Mouse (Mus musculus) lung, postnatal 25 days (tissue): ENCODE data around the gene Atl1.

Experiments used
- DNase-seq: peaks from one replicate; pipeline ENCODE4 v3.0.0; 2022; ENCODE audit warnings: low spot score

Atl1 gene

DNA sequence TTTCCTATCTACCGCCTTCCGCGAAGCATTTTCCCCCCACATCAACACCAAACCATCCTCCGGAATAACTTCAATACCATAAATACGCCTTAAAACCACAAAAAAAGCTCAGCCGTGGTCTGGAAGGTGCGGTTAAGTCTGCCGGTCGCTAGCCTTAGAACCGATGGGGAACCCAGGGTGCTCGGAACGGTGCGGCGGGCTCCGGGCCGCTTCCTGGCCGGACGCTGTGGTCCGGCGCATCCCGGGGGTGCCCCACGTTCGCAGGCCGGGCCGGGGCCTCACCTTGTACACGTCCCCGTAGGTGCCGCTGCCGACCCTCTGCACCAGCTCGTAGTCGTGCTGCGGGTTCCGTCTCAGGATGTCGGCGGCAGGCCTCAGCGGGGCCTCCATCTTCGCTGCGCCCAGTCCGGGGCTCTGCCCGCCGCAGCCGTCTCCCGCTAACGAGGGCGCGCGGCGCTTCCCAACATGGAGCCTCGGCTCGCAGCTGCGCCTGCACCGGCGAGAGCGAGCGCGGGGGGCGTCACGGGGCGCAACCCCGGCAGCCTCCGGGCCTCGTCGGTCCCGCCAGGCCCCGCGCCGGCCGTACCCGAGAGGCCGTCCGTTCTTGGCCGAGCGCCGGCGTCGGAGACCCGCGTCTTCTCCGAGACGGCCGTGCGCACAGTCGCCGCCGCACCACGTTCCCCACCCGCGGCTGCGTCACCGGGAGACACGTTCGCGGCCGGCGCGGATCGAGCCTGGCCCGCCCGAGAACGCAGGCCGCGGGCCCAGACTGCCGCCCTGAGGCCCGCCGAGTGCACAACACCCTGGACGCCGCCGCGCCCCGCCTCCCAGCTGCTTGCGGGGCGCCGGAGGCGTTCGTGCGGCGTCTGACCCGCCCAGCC lies at the start of gene Atl1, which contains the start of gene Map4k5:
Gene Atl1 (plus strand): TSS at position 244 of the 881 bp plus-strand sequence.
Gene Map4k5 (minus strand): TSS at position 830 of the 881 bp plus-strand sequence.
- peak; percentile 88 for DNase-seq

DNA sequence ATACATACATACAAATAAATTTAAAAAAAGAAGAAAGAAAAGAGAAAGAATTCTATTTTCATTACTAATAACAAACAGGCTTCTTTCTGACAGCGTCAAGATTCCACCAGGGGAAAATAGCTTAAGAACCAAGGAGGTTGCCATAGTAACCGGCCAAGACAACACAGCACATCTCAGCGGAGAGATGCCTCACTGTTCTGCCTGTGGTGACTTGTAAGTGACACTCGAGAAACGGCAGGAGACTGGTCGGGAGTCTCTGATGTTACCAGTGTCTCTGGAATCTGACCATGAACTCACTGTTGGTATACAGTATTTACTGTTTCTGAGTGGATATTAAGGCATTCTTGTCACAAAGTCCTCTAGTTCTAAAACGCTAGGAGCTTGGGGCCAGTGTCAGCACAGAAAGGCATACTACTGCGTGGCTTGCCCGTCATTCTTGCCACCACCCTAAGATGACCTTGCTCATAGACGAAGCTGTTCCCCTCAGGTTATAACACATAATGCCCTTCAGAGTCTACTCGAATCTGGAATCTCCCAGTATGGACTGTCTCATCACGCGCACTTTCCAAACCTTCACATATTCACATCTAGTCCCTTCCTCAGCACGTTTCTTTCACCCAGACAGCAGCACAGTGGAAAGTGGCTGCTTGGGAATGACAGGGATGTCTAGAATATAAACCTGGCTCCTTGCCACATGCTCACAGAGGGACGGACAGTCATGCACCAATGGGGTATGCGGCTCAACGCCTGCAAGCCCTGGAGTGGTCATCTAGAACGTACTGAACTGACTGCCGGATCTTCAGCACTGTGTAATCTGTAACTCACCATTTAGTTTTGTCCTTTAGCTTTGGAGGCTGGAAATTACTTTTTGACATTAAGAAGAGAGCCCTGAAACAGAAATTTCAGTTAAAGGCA lies 48.6 kb upstream of the Atl1 start:
- DNase-seq = no peak

DNA sequence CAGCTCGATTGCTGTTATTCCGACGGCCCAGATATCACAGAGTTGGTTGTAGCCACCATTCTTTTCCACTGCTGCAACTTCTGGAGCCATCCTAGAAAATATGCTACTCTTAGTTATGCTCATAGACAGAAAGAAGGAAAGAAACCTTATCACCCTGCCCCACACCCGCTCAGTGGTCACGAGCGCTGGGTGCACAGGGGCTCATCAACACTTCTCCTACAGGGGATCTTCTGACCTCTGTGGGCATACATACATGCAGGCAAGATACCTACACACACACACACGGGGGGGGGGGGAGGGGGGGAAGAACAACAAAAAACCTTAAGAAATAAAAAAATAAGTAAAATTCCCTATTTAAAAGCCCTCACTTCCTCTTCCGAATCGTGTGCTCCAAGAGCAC lies 46.7 kb upstream of the Atl1 start:
- DNase-seq = no peak

DNA sequence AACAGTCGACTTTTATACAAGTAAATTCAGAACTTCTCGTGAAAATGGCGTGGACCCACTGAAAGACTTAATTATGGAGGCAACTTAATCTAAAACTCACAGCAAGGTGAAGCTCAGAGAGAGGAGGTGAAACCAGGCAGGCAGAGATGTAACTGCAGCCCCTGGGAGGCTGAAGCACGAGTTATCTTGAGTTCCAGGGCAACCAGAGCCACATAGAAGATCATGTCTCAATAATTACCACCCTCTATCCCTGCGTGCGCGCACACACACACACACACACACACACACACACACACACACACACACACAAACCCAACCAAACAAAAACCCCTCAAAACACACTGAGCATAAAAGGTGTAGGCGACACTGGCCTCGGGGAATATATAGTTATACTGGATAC lies 45.9 kb upstream of the Atl1 start:
- DNase-seq = no peak

DNA sequence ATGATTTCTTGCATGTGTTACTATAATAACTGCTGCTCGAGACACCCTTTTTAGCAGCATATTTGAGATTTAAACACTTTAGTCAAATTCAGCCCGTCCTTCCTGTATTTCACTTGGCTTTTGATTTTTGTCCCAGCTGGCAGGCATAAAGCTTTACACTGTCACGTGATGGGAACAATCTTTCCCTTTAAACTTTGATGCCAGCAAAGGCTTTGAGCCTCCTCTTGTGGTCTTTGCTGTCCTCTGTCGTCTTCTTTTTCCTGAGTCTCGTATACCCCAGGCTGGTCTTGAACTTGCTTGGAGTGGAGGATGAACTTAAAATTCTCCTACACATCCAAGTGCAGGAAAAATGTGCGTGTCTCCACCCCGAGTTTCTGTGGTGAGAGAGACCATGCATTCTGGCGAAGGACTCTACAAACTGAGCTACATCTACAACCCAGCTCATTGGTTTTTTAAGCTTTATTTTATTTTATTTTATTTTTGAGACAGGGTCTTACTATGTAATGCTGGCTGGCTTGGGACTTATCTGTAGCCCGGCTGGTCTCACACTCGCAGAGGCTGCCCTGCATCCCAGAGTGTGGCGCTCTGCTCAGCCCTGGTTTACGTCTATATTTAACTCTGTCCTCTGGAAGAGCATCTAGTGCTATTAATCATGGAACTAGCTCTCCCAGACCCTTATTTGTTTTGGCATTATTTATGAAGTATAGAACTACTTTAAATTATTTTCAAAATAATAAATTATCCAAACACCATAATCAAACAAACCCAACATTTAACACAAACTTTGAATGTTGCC lies 44.1 kb upstream of the Atl1 start:
- no peak for DNase-seq

DNA sequence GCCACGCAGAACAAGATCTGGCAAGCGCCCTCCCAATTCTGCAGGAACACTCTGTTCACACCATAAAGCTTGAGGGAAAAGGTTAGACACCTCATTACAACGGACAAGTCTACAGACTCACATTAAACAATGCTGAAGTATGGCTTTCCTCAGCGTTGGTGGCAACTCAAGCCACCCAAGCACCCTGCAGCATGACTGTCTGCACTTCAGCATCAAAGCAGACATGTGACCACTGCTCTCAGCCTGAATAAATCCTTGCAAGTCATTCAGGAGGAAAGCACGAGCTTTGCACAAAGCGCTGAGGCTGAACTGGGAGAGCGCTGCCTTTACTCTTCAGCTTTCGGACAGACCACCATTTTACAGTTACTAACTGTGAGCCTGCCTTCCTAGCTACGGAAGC lies 40.1 kb upstream of the Atl1 start:
- no peak for DNase-seq

DNA sequence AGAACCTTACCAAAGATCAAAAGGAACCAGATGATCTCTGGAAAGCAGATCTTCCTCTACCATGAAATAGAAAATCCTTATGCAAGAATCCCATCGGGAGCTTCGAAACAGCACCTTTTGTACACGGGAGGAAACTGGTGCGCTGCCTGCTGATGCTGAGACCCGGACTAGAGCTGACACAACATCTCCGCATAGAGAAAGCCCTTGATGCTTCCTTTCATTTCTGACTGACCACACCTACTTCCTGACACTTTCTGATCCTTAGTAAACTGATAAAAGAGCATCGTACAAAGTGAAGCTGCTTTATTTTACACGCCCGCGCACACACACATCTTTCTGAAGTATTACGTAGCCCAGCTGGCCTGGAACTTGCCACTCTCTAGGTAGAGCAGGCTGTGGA lies 39.0 kb upstream of the Atl1 start:
- no peak for DNase-seq

DNA sequence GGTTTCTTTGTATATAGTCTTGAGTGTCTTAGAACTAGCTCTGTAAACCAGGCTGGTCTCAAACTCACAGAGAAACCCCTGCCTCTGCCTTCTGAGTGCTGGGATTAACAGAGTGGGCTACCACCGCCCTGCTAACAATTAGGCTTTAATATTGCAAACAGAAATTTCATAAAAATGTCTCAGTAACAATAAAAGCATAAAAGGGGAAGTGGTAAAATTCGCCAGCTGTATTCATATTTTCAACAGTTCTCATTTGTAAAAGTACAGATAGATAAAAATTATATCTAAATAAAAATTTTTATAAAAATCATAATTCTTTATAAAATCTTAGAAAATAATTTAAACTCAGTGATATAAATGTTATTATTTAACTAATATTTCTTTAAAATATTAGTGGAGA lies 38.5 kb upstream of the Atl1 start:
- no peak for DNase-seq

DNA sequence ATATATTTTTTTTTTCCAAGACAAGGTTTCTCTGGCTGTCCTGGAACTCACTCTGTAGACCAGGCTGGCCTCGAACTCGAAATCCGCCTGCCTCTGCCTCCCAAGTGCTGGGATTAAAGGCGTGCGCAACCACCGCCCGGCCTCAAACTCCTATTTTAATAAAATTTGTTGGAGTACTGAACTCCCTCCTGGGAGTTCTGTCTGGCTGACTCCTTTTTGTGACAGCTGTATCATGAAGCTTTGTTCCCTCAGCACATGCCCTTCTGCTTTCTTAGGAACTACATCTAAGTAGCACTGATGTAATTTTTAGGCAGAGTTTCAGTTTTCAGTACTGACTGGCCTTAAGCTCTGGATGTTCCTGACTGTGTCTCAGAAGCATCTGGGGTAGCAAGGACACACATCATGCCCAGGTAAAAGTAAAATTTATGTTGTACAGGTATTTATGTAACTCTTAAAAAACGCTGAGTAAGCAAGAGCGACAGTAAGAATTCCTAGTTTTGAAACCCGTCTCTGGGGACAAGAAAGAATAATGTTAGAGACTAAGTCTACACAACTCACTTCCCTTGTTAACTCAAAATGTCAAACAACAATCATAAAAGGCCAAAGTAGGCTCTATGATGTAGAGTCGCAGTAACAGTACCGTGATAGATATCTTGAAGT lies 36.6 kb upstream of the Atl1 start:
- DNase-seq = no peak

DNA sequence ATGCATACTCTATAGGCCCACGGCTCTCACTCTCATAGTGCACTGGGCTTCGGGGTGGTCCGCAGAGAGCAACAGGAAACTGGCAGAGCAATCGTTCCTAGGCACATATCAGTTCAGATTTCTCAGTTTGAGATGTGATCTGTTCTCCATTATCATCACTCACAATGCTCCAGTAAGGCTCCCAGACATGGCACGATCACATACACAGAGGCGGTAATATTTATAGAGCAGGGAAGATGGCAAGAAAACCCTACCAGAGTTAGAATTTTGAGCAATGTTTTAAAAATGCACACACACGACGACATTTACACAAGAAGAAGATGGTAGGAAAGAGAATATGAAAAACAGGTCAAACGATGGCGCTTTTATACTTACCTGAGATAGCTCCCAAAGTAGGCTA lies 36.0 kb upstream of the Atl1 start:
- DNase-seq = no peak

DNA sequence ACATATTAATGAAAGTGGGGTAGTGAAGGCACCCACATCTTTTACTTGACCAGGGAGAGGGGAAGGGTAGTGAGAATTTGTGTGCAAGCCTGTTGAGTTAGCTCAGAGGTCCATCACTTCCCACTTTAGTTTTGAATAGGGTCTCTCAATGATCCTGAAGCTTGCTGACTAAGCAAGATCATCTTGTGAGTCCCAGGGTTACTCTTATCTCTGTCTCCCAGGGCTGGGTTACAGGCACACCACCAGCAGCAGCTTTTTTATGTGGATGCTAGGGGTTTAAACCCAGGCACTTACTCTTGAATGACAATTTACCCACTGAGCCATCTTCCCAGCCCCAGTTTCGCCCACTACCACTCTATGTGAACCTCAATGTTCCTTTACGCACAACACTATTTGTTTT lies 34.8 kb upstream of the Atl1 start:
- no peak for DNase-seq

DNA sequence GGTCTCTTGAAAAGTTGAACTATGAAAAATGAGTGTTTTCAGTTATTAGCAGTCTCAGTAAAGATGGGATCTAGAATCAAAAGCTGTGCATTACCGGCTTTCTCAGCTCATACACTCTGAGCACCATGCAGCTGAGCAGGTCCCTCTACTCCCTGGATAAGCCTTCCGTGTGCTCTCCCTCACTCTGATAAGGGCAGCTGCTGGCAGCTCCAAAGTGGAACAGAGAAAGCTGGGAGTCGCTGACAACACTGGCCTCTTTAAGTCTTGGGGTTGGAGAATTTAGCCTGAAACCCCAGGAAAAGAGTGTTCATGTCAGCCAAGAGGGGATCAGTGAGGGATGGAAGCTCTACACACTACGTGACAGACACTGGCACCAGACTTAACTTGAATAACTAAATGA lies 33.6 kb upstream of the Atl1 start:
- DNase-seq = no peak

DNA sequence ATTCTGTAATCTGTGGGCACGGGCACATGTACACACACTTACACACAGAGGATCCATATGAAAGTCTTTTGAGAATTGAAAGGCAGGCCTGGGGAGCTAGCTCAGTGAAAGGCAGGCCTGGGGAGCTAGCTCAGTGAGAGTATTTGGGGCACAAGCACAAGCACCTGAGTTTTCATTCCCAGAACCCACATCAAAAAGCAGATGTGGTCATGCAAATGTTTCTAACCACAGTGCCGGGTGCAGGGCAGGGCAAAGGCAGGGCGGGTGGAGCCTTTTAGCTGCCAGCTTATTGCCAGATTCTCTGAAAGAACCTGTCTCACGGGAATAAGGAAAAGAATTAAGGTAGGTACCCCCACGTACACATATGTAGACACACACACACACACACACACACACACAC lies 28.9 kb upstream of the Atl1 start:
- no peak for DNase-seq

DNA sequence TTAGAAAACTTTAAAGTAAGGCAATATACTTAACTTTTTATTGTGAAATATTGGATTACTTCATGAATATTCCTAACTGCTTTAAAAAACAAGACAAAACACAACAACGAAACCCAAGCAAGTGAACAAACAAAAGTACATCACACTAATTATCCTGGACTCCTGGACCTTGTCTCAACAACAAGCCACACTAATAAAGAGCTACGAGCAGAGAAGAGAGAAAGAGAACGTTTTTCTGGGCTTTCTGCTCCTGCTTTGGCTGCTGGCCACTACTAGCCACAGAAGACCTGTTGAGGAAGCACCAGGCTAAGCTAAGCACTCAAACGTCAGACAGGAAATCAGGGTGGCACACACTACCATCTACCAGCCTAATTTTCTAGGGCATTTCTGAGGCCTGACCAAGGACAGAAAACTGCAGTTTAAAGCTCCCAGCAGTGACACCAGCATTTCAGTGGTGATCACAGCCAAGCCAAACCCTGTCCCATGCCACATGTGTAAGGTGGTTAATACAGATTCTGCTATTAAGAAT lies 28.2 kb upstream of the Atl1 start:
- DNase-seq = no peak

DNA sequence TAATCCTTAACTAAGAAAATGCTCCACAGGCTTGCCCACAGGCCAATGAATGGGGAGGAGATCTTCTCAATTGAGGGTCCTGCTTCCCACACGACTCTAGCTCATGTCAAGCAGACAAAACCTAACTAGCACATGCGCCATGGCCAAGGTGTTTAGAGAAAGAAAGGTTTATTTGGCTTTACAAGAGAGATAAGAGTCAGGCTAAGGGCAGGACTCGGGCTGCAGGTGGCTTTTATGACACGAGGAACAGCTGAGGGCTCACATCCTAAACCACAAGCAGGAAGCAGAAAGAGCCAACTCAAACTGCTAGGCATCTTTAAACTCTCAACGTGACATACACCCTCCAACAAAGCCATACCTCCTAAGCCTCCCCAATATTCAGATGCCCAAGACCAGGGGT lies 25.1 kb upstream of the Atl1 start:
- DNase-seq = no peak

DNA sequence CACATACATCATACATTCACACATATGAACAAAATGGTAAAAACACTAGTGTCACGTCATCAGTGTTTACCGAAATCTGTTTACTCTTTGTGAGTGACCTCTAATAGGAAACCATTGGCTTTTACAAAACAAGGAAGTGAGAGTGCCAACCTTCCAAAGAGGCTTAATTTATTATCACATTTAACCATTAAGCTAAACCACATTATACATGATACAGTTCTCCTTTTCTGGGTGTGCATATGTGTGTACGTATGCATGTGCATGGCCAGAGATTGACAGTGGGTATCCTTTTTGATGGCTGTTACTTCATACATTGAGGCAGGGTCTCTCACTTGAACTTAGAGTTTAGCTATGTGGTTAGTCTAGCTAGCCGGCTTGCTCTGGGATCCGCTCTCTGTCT lies 20.8 kb upstream of the Atl1 start:
- DNase-seq = no peak

DNA sequence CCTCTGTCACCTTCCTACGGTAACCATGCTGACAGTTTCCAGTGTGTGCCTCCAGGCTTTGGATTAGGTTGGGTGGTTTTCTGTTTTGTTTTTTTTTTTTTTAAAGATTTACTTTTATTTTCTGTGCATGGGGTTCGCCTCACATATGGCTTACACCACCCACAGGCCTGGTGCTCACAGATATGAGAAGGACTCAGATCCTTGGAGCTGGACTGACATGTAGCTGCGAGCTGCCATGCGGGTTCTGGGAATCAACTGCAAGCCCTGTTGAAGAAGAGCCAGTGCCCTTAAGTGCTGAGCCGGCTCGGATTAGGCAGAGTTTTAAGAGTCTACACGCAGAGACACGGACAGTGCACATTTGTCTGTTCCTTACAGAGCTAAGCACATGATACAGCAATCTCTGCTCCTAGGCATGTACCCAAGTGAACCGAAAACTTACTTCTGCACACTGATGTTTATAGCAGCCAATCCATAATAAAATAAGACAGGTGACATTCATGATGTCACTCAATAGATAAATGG lies 14.5 kb upstream of the Atl1 start:
- no peak for DNase-seq

DNA sequence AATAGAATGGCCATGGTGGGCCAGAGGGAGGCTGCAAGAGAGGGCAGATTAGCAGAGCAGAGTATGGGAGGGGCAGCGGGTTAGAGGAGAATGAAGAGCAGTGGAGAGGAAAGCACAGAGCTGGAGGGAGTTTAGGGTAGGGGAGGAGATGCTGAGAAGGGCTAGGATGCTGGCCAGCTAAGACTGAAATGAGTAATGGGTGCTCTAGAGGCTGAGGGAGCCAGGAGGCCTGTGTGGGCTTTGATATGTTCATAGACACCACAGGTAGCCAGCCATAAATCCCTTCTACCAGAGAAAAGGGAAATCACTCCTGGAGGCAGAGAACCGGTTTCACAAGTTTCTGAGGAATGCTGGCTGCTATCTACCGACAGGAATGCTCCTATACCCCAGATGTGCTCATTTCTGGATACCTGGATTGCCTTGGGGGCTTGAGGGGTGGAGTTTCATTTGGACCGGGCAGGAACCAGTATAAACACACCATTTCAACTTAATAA lies 13.2 kb upstream of the Atl1 start:
- DNase-seq = peak; percentile 48

DNA sequence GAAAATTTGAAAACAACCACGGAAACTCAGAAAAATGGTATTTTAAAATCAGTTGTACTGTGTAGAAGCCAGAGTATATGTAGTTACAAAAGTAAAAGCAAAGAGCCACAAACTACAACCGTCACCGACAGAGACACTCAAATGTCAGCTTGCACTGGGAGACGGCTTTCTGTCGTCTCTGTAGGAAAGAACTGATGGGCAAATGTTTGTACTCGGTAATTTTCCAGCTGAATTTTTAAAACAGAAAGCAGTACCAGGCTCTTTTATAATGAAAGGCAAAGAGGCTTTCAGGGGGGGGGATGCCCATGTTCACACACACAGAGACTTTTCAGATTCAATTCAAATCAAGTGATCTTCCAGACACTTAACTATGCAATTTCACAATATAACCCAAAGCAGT lies 12.7 kb upstream of the Atl1 start:
- DNase-seq = no peak

DNA sequence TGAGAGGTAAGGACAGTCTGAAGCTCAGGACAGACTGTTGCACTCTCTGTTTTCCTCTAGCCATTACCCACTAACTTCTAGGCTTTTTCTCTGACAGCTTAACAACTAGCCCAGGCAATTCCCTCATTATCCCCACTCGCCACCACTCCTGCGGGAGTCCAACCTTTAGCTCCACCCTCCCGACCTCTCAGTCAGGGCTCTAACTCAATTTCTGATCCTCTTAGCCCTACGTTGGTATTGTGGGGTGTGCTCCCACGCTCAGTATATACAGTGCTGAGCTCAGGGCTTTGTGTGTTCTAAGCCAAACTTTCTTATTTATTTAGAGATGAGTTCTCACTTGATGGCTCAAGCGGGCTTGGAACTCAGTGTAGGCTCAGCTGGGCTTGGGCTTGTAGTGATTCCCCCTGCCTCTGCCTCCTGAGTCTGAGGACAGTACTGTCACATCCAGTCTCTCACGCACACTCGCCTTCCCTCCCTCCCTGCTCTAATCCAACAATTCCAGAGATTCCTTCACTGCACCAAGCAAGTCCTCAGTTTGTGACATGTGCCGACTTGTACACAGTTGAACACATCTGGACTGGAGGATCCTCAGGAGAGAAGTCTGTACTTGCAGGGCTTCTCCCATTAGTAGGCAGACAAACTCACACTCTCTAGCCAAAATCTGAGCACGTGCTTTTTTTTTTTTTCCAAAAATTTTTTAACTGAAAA lies 11.1 kb upstream of the Atl1 start:
- DNase-seq = no peak
